ENCODE assay signal across 9 mouse cellular contexts in genomic region chr14:20886266-20886665, GRCm38 (mm10). TPM values are rescaled to one million over a fixed set of nuclear protein-coding genes. Genes with fewer than 3 reads are reported as not detected.
DNase-seq lines count a peak whose midpoint lies in the region; ATAC-seq lines count a peak whose summit lies in the region.
"Had no signal": no experiment of that assay in that cellular context is flagged by ENCODE, and none has a peak within 500 bp of the region (broad histone marks: within the 10 kb centered on the region; RNA-seq: fewer than 3 reads in every experiment).

No protein-coding gene starts in this region.

- H3K27ac ChIP-seq in midbrain, embryonic 14.5 days (replicated peaks; ENCODE audit: low read depth, low read length), result no peak overlapping the region
- H3K27ac ChIP-seq in midbrain, embryonic 13.5 days, result no peak overlapping the region
- H3K27ac ChIP-seq in embryonic facial prominence, embryonic 13.5 days, result peak overlapping the region; percentile 68; the same call in 1 of the 2 replicates
- peak overlapping the region; percentile 84 for H3K27ac ChIP-seq in liver, embryonic 13.5 days
- no peak overlapping the region for H3K27ac ChIP-seq in forebrain, embryonic 13.5 days
- H3K27ac ChIP-seq: neural tube, embryonic 13.5 days had no signal

- WGBS in midbrain, embryonic 14.5 days, result 30% methylated on average over 4 of the region's 4 CpGs
- WGBS in midbrain, embryonic 13.5 days, result 29% methylated on average over 4 of the region's 4 CpGs
- WGBS in embryonic facial prominence, embryonic 13.5 days, result 39% methylated on average over 4 of the region's 4 CpGs
- 25% methylated on average over 4 of the region's 4 CpGs for WGBS in liver, embryonic 13.5 days (ENCODE audit: insufficient replicate concordance)
- 22% methylated on average over 4 of the region's 4 CpGs for WGBS in forebrain, embryonic 13.5 days

- no peak overlapping the region for H3K4me3 ChIP-seq in midbrain, embryonic 14.5 days (replicated peaks; ENCODE audit: low read depth, low read length)
- no peak overlapping the region for H3K4me3 ChIP-seq in midbrain, embryonic 13.5 days (replicated peaks)
- no peak overlapping the region for H3K4me3 ChIP-seq in embryonic facial prominence, embryonic 13.5 days
- no peak overlapping the region for H3K4me3 ChIP-seq in liver, embryonic 13.5 days (replicated peaks)
- H3K4me3 ChIP-seq in forebrain, embryonic 13.5 days, result no peak overlapping the region
- H3K4me3 ChIP-seq: neural tube, embryonic 13.5 days had no signal

- no peak for ATAC-seq in midbrain, embryonic 14.5 days (ENCODE audit: low FRiP score, low TSS enrichment)
- ATAC-seq in midbrain, embryonic 13.5 days, result no peak
- no peak for ATAC-seq in embryonic facial prominence, embryonic 13.5 days (ENCODE audit: insufficient number of reproducible peaks, insufficient read depth, low FRiP score, low TSS enrichment, low read depth)
- ATAC-seq in liver, embryonic 13.5 days (ENCODE audit: low read depth), result no peak
- ATAC-seq in forebrain, embryonic 13.5 days, result no peak

- H3K27me3 ChIP-seq in midbrain, embryonic 14.5 days (ENCODE audit: control insufficient read depth, insufficient read depth, low read length), result no peaks in the 10 kb centered on the region
- H3K27me3 ChIP-seq in midbrain, embryonic 13.5 days, result no peaks in the 10 kb centered on the region
- H3K27me3 ChIP-seq in embryonic facial prominence, embryonic 13.5 days, result no peaks in the 10 kb centered on the region
- no peaks in the 10 kb centered on the region for H3K27me3 ChIP-seq in liver, embryonic 13.5 days
- no peaks in the 10 kb centered on the region for H3K27me3 ChIP-seq in forebrain, embryonic 13.5 days
- H3K27me3 ChIP-seq: neural tube, embryonic 13.5 days had no signal

- H3K9me3 ChIP-seq in midbrain, embryonic 14.5 days (ENCODE audit: control insufficient read depth, low read length), result no peaks in the 10 kb centered on the region
- no peaks in the 10 kb centered on the region for H3K9me3 ChIP-seq in midbrain, embryonic 13.5 days
- no peaks in the 10 kb centered on the region for H3K9me3 ChIP-seq in embryonic facial prominence, embryonic 13.5 days
- no peaks in the 10 kb centered on the region for H3K9me3 ChIP-seq in liver, embryonic 13.5 days (replicated peaks)
- no peaks in the 10 kb centered on the region for H3K9me3 ChIP-seq in forebrain, embryonic 13.5 days (replicated peaks)
- H3K9me3 ChIP-seq: neural tube, embryonic 13.5 days had no signal

- H3K9ac ChIP-seq in midbrain, embryonic 14.5 days (replicated peaks; ENCODE audit: low read length), result no peak overlapping the region
- no peak overlapping the region for H3K9ac ChIP-seq in midbrain, embryonic 13.5 days (replicated peaks)
- no peak overlapping the region for H3K9ac ChIP-seq in embryonic facial prominence, embryonic 13.5 days
- H3K9ac ChIP-seq in liver, embryonic 13.5 days, result no peak overlapping the region
- H3K9ac ChIP-seq in forebrain, embryonic 13.5 days, result no peak overlapping the region
- H3K9ac ChIP-seq: neural tube, embryonic 13.5 days had no signal

- H3K36me3 ChIP-seq in midbrain, embryonic 14.5 days (ENCODE audit: control insufficient read depth, insufficient read depth, low read length), result no peaks in the 10 kb centered on the region
- no peaks in the 10 kb centered on the region for H3K36me3 ChIP-seq in midbrain, embryonic 13.5 days
- H3K36me3 ChIP-seq in embryonic facial prominence, embryonic 13.5 days, result no peaks in the 10 kb centered on the region
- no peaks in the 10 kb centered on the region for H3K36me3 ChIP-seq in liver, embryonic 13.5 days
- no peaks in the 10 kb centered on the region for H3K36me3 ChIP-seq in forebrain, embryonic 13.5 days (ENCODE audit: poor library complexity, severe bottlenecking)
- H3K36me3 ChIP-seq: neural tube, embryonic 13.5 days had no signal

- DNase-seq in cerebellum, postnatal 14 days, result peak; percentile 19 to 44
- DNase-seq in cerebellum, adult 11-12 months, result no peak
- DNase-seq in midbrain, embryonic 14.5 days, result peak; percentile 35
- DNase-seq in liver, embryonic 13.5 days, result no peak
- DNase-seq in right cerebral cortex, postnatal 14 days, result peak; percentile 65

- no peaks in the 10 kb centered on the region for H3K4me1 ChIP-seq in midbrain, embryonic 14.5 days (ENCODE audit: control insufficient read depth, insufficient read depth, low read length)
- no peaks in the 10 kb centered on the region for H3K4me1 ChIP-seq in midbrain, embryonic 13.5 days (replicated peaks)
- H3K4me1 ChIP-seq in embryonic facial prominence, embryonic 13.5 days, result peaks cover 18% of the 10 kb centered on the region
- peaks cover 30% of the 10 kb centered on the region for H3K4me1 ChIP-seq in liver, embryonic 13.5 days (replicated peaks)
- 0 out of 2 replicates have a peak, but pooled peaks cover 5% of the 10 kb centered on the region for H3K4me1 ChIP-seq in forebrain, embryonic 13.5 days

- no peak overlapping the region for H3K4me2 ChIP-seq in midbrain, embryonic 14.5 days (ENCODE audit: low read length)
- H3K4me2 ChIP-seq in midbrain, embryonic 13.5 days (replicated peaks), result no peak overlapping the region
- no peak overlapping the region for H3K4me2 ChIP-seq in embryonic facial prominence, embryonic 13.5 days
- H3K4me2 ChIP-seq in liver, embryonic 13.5 days, result peak overlapping the region; percentile 67
- H3K4me2 ChIP-seq in forebrain, embryonic 13.5 days, result no peak overlapping the region
- H3K4me2 ChIP-seq: neural tube, embryonic 13.5 days had no signal

RNA-seq across cellular contexts. Expression of gene Vcl, which starts 42.9 kb away (rescaled TPM):
- 6.5 and 14.3 TPM in 2 replicates for polyA plus RNA-seq in midbrain, embryonic 14.5 days (2014; fragmentation: Nextera tagmentation; extraction: Ambion mirVana)
- 9.7 and 11.2 TPM in 2 replicates for polyA plus RNA-seq in midbrain, embryonic 13.5 days (2015; fragmentation: Nextera tagmentation; extraction: Ambion mirVana)
- 36.4 and 38.8 TPM in 2 replicates for polyA plus RNA-seq in embryonic facial prominence, embryonic 13.5 days (2015; fragmentation: Nextera tagmentation; extraction: Ambion mirVana)
- polyA plus RNA-seq in liver, embryonic 13.5 days (2015; fragmentation: Nextera tagmentation; extraction: Ambion mirVana), result 17.0 and 24.6 TPM in 2 replicates
- 8.8 and 8.9 TPM in 2 replicates for polyA plus RNA-seq in forebrain, embryonic 13.5 days (2015; fragmentation: Nextera tagmentation; extraction: Ambion mirVana)

RNA-seq across cellular contexts. Expression of gene Plau, which starts 49.8 kb away (rescaled TPM):
- 0.15 and 0.62 TPM in 2 replicates for polyA plus RNA-seq in midbrain, embryonic 14.5 days (2014; fragmentation: Nextera tagmentation; extraction: Ambion mirVana)
- 0.19 and 0.34 TPM in 2 replicates for polyA plus RNA-seq in midbrain, embryonic 13.5 days (2015; fragmentation: Nextera tagmentation; extraction: Ambion mirVana)
- 2.3 and 2.4 TPM in 2 replicates for polyA plus RNA-seq in embryonic facial prominence, embryonic 13.5 days (2015; fragmentation: Nextera tagmentation; extraction: Ambion mirVana)
- 0.74 and 0.76 TPM in 2 replicates for polyA plus RNA-seq in liver, embryonic 13.5 days (2015; fragmentation: Nextera tagmentation; extraction: Ambion mirVana)
- polyA plus RNA-seq in forebrain, embryonic 13.5 days (2015; fragmentation: Nextera tagmentation; extraction: Ambion mirVana), result 0.27 and 0.35 TPM in 2 replicates

Comparison
In these comparisons a context has a peak if more than half of its experiments do, and no peak if none do; other contexts are left out.
1. DNase-seq: peak in cerebellum, postnatal 14 days (2 of 2), midbrain, embryonic 14.5 days (single experiment) and right cerebral cortex, postnatal 14 days (single experiment); none in cerebellum, adult 11-12 months (single experiment) and liver, embryonic 13.5 days (single experiment).
2. H3K27ac ChIP-seq: peak in embryonic facial prominence, embryonic 13.5 days (single experiment) and liver, embryonic 13.5 days (single experiment); none in midbrain, embryonic 14.5 days (single experiment), midbrain, embryonic 13.5 days (single experiment) and forebrain, embryonic 13.5 days (single experiment).